Mouse (Mus musculus): ENCODE measurements around the gene Atp6ap2. TPM values are rescaled to one million over a fixed set of nuclear protein-coding genes. Genes with fewer than 3 reads are reported as not detected.

Atp6ap2 gene
- polyA plus RNA-seq, 1 experiment from 2014 or later, result 59.9 TPM

DNA sequence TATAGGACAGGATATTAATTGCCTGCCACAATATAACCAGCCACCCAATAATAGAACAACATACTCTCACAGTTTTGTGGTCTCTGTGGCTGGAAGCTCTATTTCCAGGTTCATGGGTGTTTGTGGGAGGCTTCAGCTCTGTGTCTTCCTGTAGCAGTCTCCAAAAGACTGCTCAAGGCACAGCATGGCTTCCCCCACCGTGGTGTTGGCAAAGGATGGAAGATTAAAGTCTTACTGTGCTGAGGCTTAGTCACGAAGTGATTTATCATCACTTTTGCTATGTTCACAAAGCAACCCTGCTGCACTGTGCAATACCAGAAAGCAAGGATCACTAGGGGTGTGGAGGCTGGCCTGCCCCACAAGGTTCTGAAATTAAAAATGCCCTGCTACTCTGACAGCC lies 66.3 kb downstream of the Atp6ap2 start:
- Histone ChIP-seq H3K27me3 (ENCODE audit: control insufficient read depth, insufficient read depth, low read depth, low read length) (no peaks in the 10 kb centered on the region), H3K4me1 (ENCODE audit: control insufficient read depth, low read depth, low read length) (no peaks in the 10 kb centered on the region), H3K9ac (ENCODE audit: low read depth, low read length) (no peak overlapping the region), H3K4me3 (ENCODE audit: low read depth, low read length) (no peak overlapping the region), H3K36me3 (ENCODE audit: control insufficient read depth, insufficient read depth) (peaks cover 5% of the 10 kb centered on the region), H3K4me2 (ENCODE audit: low read depth, low read length) (no peak overlapping the region), H3K9me3 (replicated peaks; ENCODE audit: control insufficient read depth, low read length) (no peaks in the 10 kb centered on the region), H3K27ac (ENCODE audit: low read length) (no peak overlapping the region)
- ATAC-seq (ENCODE audit: low read depth), result no peak
- 58% methylated on average over 2 of the region's 2 CpGs for WGBS (ENCODE audit: insufficient replicate concordance)

Other genes with a start within 250 kb of the Atp6ap2 start
- 9.7 and 10.5 TPM in 2 replicates for gene 1810030O07Rik, start 85.9 kb downstream of the Atp6ap2 start, polyA plus RNA-seq (2015; fragmentation: Nextera tagmentation; extraction: Ambion mirVana)
- gene Med14, start 174.3 kb downstream of the Atp6ap2 start, polyA plus RNA-seq (2015; fragmentation: Nextera tagmentation; extraction: Ambion mirVana), result 3.9 and 4.4 TPM in 2 replicates